Mouse (Mus musculus) midbrain, embryonic 10.5 days (tissue): ENCODE data around the gene Gm21721. TPM values are rescaled to one million over a fixed set of nuclear protein-coding genes. Genes with fewer than 3 reads are reported as not detected.
"Not testable (repeated sequence)": the region's sequence is repeated elsewhere in the genome, so short reads cannot be mapped to it uniquely, and the experiment has no call there.

Experiments used
- DNase-seq: peaks from one replicate; pipeline ENCODE4 v3.0.0-alpha.2; 2017; ENCODE audit warnings: low spot score
- H3K27ac ChIP-seq: fragments of 300-500 bp; sonication (generic); replicated peaks from 2 replicates; pipeline ENCODE4 v1.5.1; 2016; ENCODE audit warnings: mild to moderate bottlenecking
- H3K27me3 ChIP-seq: fragments of 300-500 bp; sonication (generic); 2 replicates; pipeline ENCODE4 v1.6.1; 2016; ENCODE audit warnings: low read depth, mild to moderate bottlenecking; ENCODE audit not compliant: poor library complexity, severe bottlenecking
- H3K36me3 ChIP-seq: fragments of 300-500 bp; sonication (generic); 2 replicates; pipeline ENCODE4 v1.6.1; 2016; ENCODE audit warnings: mild to moderate bottlenecking, moderate library complexity
- H3K4me1 ChIP-seq: fragments of 300-500 bp; sonication (generic); 2 replicates; pipeline ENCODE4 v1.6.1; 2016
- H3K4me3 ChIP-seq: fragments of 300-500 bp; sonication (generic); 2 replicates; pipeline ENCODE4 v1.5.1; 2016; ENCODE audit warnings: mild to moderate bottlenecking, moderate library complexity
- H3K9me3 ChIP-seq: fragments of 300-500 bp; sonication (generic); replicated peaks from 2 replicates; pipeline ENCODE4 v1.6.1; 2016; ENCODE audit warnings: mild to moderate bottlenecking
- WGBS: fragments of 180-500 bp; shearing (Covaris S2); methylation state at CpG from one replicate; pipeline ENCODE4 v1.1.7; 2016; 5-methylcytosine and 5-hydroxymethylcytosine counted together
- polyA plus RNA-seq: library from polyadenylated mRNA; unstranded; fragments of >200 nt; fragmentation: Nextera tagmentation; extraction: Ambion mirVana; gene quantifications from 2 replicates; pipeline ENCODE4 v1.2.1, GENCODE M21; 2016

The Gm21721 gene
- polyA plus RNA-seq = not detected in 2 replicates

GRCm38 (mm10) chrY:9202090-9202489 is at the start of gene Gm21721:
Gene Gm21721, minus strand, starts transcription at chrY:9202190.
- DNase-seq, H3K27me3 ChIP-seq, H3K27ac ChIP-seq, H3K4me3 ChIP-seq, H3K4me1 ChIP-seq, H3K9me3 ChIP-seq, H3K36me3 ChIP-seq: not testable (repeated sequence)
- WGBS = 0% methylated on average over 1 of the region's 2 CpGs

Other genes starting within 250 kb of the Gm21721 start
- not detected in 2 replicates for gene Gm21292, start 68.3 kb downstream of the Gm21721 start, polyA plus RNA-seq
- gene Gm21812, start 145.0 kb upstream of the Gm21721 start, polyA plus RNA-seq = not detected in 2 replicates
- gene Gm21874, start 214.0 kb upstream of the Gm21721 start, polyA plus RNA-seq = not detected in 2 replicates